Mouse (Mus musculus) thymus, postnatal 25 days (tissue): ENCODE data around the gene Ttl.

Experiments used
- DNase-seq: peaks from one replicate; pipeline ENCODE4 v3.0.0; 2022

Gene Ttl

GRCm38 (mm10) chr2:129065437-129066282, at the start of gene Ttl:
Ttl (plus strand) TSS chr2:129065942.
- DNase-seq = peak; percentile 83

GRCm38 (mm10) chr2:129020106-129020505, 45.6 kb upstream of the Ttl start:
- no peak for DNase-seq

- DNase-seq = no peak
These were observed 40.9 kb upstream of the Ttl start for GRCm38 (mm10) chr2:129024820-129025219.

- no peak for DNase-seq
These were observed 30.4 kb upstream of the Ttl start for GRCm38 (mm10) chr2:129035381-129035780.

- DNase-seq = no peak
These were observed 27.3 kb upstream of the Ttl start for GRCm38 (mm10) chr2:129038426-129038936.

- peak; percentile 63 for DNase-seq
These were observed 26.7 kb upstream of the Ttl start for GRCm38 (mm10) chr2:129038937-129039631.

GRCm38 (mm10) chr2:129040567-129040966, 25.2 kb upstream of the Ttl start:
- DNase-seq = peak; percentile 34

GRCm38 (mm10) chr2:129046172-129046845, 19.4 kb upstream of the Ttl start:
- DNase-seq = no peak

- DNase-seq = no peak
These were observed 18.9 kb upstream of the Ttl start for GRCm38 (mm10) chr2:129046846-129047196.

- DNase-seq = no peak
These were observed 17.9 kb upstream of the Ttl start, which contains the start of gene Vinac1 for GRCm38 (mm10) chr2:129047811-129048210. Vinac1 (minus strand) TSS chr2:129048172.

- DNase-seq = no peak
These were observed 13.2 kb upstream of the Ttl start for GRCm38 (mm10) chr2:129052451-129052983.

GRCm38 (mm10) chr2:129055741-129056140, 10.0 kb upstream of the Ttl start:
- no peak for DNase-seq

- DNase-seq = peak; percentile 58
These were observed 9.1 kb upstream of the Ttl start for GRCm38 (mm10) chr2:129056597-129056996.

GRCm38 (mm10) chr2:129057256-129057655, 8.5 kb upstream of the Ttl start:
- no peak for DNase-seq

GRCm38 (mm10) chr2:129057920-129058361, 7.8 kb upstream of the Ttl start:
- DNase-seq = no peak

GRCm38 (mm10) chr2:129061456-129062059, 4.2 kb upstream of the Ttl start:
- DNase-seq = no peak

- peak; percentile 58 for DNase-seq
These were observed 584 bp downstream of the Ttl start for GRCm38 (mm10) chr2:129066326-129066725.

GRCm38 (mm10) chr2:129070296-129070695, 4.6 kb downstream of the Ttl start:
- DNase-seq = no peak

GRCm38 (mm10) chr2:129078313-129078712, 12.6 kb downstream of the Ttl start:
- peak; percentile 52 for DNase-seq

- no peak for DNase-seq
These were observed 13.5 kb downstream of the Ttl start for GRCm38 (mm10) chr2:129079194-129079593.

- DNase-seq = no peak
These were observed 15.4 kb downstream of the Ttl start for GRCm38 (mm10) chr2:129081097-129081496.

GRCm38 (mm10) chr2:129083514-129083913, 17.8 kb downstream of the Ttl start:
- no peak for DNase-seq

- peak; percentile 27 for DNase-seq
These were observed 19.2 kb downstream of the Ttl start for GRCm38 (mm10) chr2:129084959-129085358.
